Mouse (Mus musculus) embryonic facial prominence, embryonic 14.5 days (tissue): Measurements from ENCODE around the gene Arid5b. TPM values are rescaled to one million over a fixed set of nuclear protein-coding genes. Genes with fewer than 3 reads are reported as not detected.

Experiments
- ATAC-seq: fragments of 200-750 bp; cut with Nextera tagmentation; 2 replicates; pipeline ENCODE4 v1.8.0; 2017; ENCODE audit warnings: low read depth, moderate number of reproducible peaks, moderate TSS enrichment
- DNase-seq: peaks from one replicate; pipeline ENCODE4 v3.0.0-alpha.2; 2015; ENCODE audit warnings: low spot score
- H3K27ac ChIP-seq: fragments of 300-500 bp; sonication (generic); replicated peaks from 2 replicates; pipeline ENCODE4 v1.5.1; 2014; ENCODE audit warnings: low read depth, mild to moderate bottlenecking, low read length, moderate library complexity
- H3K27me3 ChIP-seq: fragments of 300-500 bp; sonication (generic); replicated peaks from 2 replicates; pipeline ENCODE4 v1.6.1; 2014; ENCODE audit warnings: low read length; ENCODE audit not compliant: control insufficient read depth, insufficient read depth
- H3K36me3 ChIP-seq: fragments of 300-500 bp; sonication (generic); 2 replicates; pipeline ENCODE4 v1.6.1; 2014; ENCODE audit warnings: low read length, mixed read lengths; ENCODE audit not compliant: control insufficient read depth, insufficient read depth
- H3K4me1 ChIP-seq: fragments of 300-500 bp; sonication (generic); 2 replicates; pipeline ENCODE4 v1.6.1; 2014; ENCODE audit warnings: antibody characterized with exemption, low read length; ENCODE audit not compliant: control insufficient read depth, insufficient read depth
- H3K4me2 ChIP-seq: fragments of 300-500 bp; sonication (generic); 2 replicates; pipeline ENCODE4 v1.6.1; 2014; ENCODE audit warnings: low read depth, mild to moderate bottlenecking, low read length, moderate library complexity, mixed read lengths
- H3K4me3 ChIP-seq: fragments of 300-500 bp; sonication (generic); 2 replicates; pipeline ENCODE4 v1.5.1; 2014; ENCODE audit warnings: low read depth, mild to moderate bottlenecking, low read length
- H3K9ac ChIP-seq: fragments of 300-500 bp; sonication (generic); 2 replicates; pipeline ENCODE4 v1.6.1; 2014; ENCODE audit warnings: low read depth, mild to moderate bottlenecking, low read length, moderate library complexity, mixed read lengths
- H3K9me3 ChIP-seq: fragments of 300-500 bp; sonication (generic); 2 replicates; pipeline ENCODE4 v1.6.1; 2016; ENCODE audit warnings: low read length; ENCODE audit not compliant: control insufficient read depth
- WGBS: fragments of 180-500 bp; shearing (Covaris S2); extraction: QIAGEN DNeasy Blood & Tissue Kit; methylation state at CpG from one replicate; pipeline ENCODE4 v1.1.7; 2014; 5-methylcytosine and 5-hydroxymethylcytosine counted together
- polyA plus RNA-seq: library from polyadenylated mRNA; unstranded; fragments of >200 nt; fragmentation: Nextera tagmentation; extraction: Ambion mirVana; gene quantifications from 2 replicates; pipeline ENCODE4 v1.2.1, GENCODE M21; 2014

The Arid5b gene
- polyA plus RNA-seq, 1 experiment from 2014 or later = 34.4 TPM

DNA sequence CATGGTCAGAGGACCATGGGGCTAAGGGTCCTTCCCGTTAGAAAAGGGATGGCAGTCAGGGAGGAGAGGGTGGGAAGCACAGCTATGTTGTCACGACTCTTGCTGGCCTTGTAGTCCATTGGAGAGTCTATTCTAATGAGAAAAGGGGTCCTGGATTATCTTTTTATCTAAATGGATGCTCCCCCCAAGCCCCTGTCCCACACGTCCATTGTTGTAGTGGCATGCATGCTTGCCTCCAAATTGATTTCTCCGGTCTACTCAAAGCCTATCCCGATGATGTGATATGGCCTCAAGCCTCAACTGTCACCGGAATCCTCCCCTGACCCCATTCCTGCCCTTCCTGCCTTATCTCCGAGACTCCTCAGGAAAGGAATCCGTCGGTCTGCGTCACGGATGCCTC lies 187.5 kb downstream of the Arid5b start:
- Histone ChIP-seq H3K27me3 (no peaks in the 10 kb centered on the region), H3K4me3 (no peak overlapping the region), H3K27ac (peak overlapping the region; percentile 52; the same call in 1 of the 2 replicates), H3K9me3 (no peaks in the 10 kb centered on the region), H3K4me1 (no peaks in the 10 kb centered on the region), H3K9ac (no peak overlapping the region), H3K36me3 (peaks cover 30% of the 10 kb centered on the region), H3K4me2 (no peak overlapping the region)
- WGBS = 86% methylated on average over 11 of the region's 11 CpGs
- no peak for ATAC-seq
- no peak for DNase-seq

DNA sequence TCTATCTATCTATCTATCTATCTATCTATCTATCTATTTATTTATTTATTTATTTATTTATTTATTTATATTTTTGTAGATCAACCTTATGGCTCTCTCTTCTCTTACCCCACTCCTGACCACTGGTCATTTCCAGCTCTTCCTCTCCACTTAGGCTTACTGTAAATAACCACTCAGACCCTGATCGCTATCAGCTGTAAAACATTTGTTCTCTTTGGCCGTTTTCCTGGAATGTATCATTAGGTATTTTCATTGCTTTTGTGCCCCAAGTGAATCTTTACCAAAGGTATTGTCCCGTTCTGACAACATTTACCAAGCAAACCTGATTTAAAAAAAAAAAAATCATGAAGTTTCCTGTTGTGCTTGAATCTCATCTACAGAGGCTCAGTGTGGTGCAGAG lies 188.0 kb downstream of the Arid5b start:
- Histone ChIP-seq H3K27ac (peak overlapping the region; percentile 52; the same call in 1 of the 2 replicates), H3K36me3 (peaks cover 25% of the 10 kb centered on the region), H3K9me3 (no peaks in the 10 kb centered on the region), H3K4me3 (no peak overlapping the region), H3K9ac (no peak overlapping the region), H3K27me3 (no peaks in the 10 kb centered on the region), H3K4me2 (no peak overlapping the region), H3K4me1 (no peaks in the 10 kb centered on the region)
- ATAC-seq (no peak), DNase-seq (peak; percentile 32)
- 67% methylated on average over 3 of the region's 3 CpGs for WGBS

DNA sequence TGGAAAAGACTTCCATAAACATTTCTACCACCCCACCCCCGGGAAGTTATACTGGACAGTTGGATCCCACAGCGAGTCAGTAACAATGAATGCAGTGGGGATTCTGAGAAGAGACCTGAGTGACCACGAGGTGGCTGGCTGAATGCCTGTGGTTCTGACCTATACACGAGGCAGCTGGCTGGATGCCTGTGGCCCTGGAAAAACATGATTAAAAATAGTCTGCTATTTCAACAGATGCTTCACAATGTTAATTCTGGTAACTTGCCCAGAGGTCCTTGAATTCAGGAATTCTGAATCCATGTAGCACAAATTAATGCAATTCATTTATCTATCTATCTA lies 188.4 kb downstream of the Arid5b start:
- Histone ChIP-seq H3K27me3 (no peaks in the 10 kb centered on the region), H3K4me2 (no peak overlapping the region), H3K9ac (no peak overlapping the region), H3K9me3 (no peaks in the 10 kb centered on the region), H3K36me3 (peaks cover 21% of the 10 kb centered on the region), H3K4me3 (no peak overlapping the region), H3K4me1 (no peaks in the 10 kb centered on the region), H3K27ac (no peak overlapping the region)
- WGBS = 65% methylated on average over 4 of the region's 4 CpGs
- ATAC-seq (0 out of 2 replicates have a peak, but pooled peaks have one; percentile 38), DNase-seq (peak; percentile 79)

GRCm38 (mm10) chr10:68089435-68090196 lies 188.9 kb downstream of the Arid5b start:
- H3K4me3 ChIP-seq = no peak overlapping the region
- ATAC-seq (no peak), DNase-seq (no peak)
- no peaks in the 10 kb centered on the region for H3K27me3 ChIP-seq
- WGBS = 70% methylated on average over 15 of the region's 15 CpGs
- no peak overlapping the region for H3K9ac ChIP-seq
- H3K27ac ChIP-seq = no peak overlapping the region
- peaks cover 16% of the 10 kb centered on the region for H3K36me3 ChIP-seq
- H3K4me1 ChIP-seq = no peaks in the 10 kb centered on the region
- no peak overlapping the region for H3K4me2 ChIP-seq
- no peaks in the 10 kb centered on the region for H3K9me3 ChIP-seq

DNA sequence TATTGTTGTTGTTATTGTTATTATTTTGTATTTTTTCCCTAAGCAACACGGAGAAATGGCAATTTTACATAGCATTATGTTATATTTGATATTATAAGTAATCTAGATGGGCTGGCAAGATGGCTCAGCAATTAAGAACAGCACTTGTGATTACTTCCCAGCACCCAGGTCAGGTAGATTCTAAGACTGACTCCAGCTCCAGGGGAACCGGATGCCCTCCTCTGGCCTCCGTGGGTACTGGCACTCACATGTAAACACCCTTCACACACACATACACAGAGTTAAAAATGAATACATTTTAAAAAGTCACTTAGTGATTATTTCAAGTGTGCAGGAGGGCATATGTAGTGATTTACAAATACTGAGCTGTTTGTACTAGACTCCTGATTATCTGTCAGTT lies 190.8 kb downstream of the Arid5b start:
- Histone ChIP-seq H3K27me3 (no peaks in the 10 kb centered on the region), H3K36me3 (no peaks in the 10 kb centered on the region)

GRCm38 (mm10) chr10:68086973-68087372 lies 191.6 kb downstream of the Arid5b start:
- H3K9ac ChIP-seq = no peak overlapping the region
- WGBS = 46% methylated on average over 4 of the region's 4 CpGs
- 0 out of 2 replicates have a peak overlapping the region, but pooled peaks have one; percentile 44 for H3K27ac ChIP-seq
- H3K27me3 ChIP-seq = no peaks in the 10 kb centered on the region
- no peak overlapping the region for H3K4me2 ChIP-seq
- no peaks in the 10 kb centered on the region for H3K9me3 ChIP-seq
- DNase-seq (peak; percentile 23), ATAC-seq (no peak)
- H3K4me1 ChIP-seq = no peaks in the 10 kb centered on the region
- H3K4me3 ChIP-seq = no peak overlapping the region
- no peaks in the 10 kb centered on the region for H3K36me3 ChIP-seq

More for the DNA sequence above, 190.8 kb downstream of the Arid5b start:
- H3K9me3 ChIP-seq = no peaks in the 10 kb centered on the region
- WGBS = 70% methylated on average over 3 of the region's 3 CpGs
- H3K4me1 ChIP-seq = no peaks in the 10 kb centered on the region
- H3K9ac ChIP-seq = no peak overlapping the region
- no peak overlapping the region for H3K4me2 ChIP-seq
- ATAC-seq = no peak
- DNase-seq = no peak
- H3K27ac ChIP-seq = no peak overlapping the region
- no peak overlapping the region for H3K4me3 ChIP-seq

DNA sequence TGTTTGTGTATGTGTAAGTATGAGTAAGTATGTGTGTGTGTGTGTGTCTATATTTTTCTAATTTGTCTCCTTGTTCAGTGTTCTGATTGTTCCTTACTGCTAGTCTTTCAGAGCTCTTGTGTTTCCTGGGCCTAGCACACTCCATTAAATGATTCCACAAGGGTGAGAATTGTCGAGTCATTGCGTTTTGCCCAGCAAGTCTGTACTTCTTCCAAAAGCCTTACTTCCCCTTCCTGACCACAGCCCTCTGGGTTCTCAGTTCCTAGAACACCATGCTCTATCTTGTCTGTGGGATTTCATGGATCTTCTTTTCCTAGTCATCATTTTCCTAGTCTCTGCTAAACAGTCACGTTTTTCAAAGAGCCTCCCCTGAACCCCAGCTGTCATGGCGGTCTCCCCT lies 193.0 kb downstream of the Arid5b start:
- H3K9ac ChIP-seq = no peak overlapping the region
- H3K4me2 ChIP-seq = no peak overlapping the region
- H3K4me1 ChIP-seq = no peaks in the 10 kb centered on the region
- H3K27me3 ChIP-seq = no peaks in the 10 kb centered on the region
- ATAC-seq (no peak), DNase-seq (no peak)
- WGBS = 74% methylated on average over 4 of the region's 4 CpGs
- no peaks in the 10 kb centered on the region for H3K9me3 ChIP-seq
- H3K4me3 ChIP-seq = no peak overlapping the region
- no peaks in the 10 kb centered on the region for H3K36me3 ChIP-seq
- no peak overlapping the region for H3K27ac ChIP-seq

- H3K4me2 ChIP-seq = no peak overlapping the region
- H3K36me3 ChIP-seq = no peaks in the 10 kb centered on the region
- H3K9me3 ChIP-seq = no peaks in the 10 kb centered on the region
- no peaks in the 10 kb centered on the region for H3K27me3 ChIP-seq
- no peak for ATAC-seq
- no peak overlapping the region for H3K4me3 ChIP-seq
- H3K4me1 ChIP-seq = no peaks in the 10 kb centered on the region
- DNase-seq = no peak
- no peak overlapping the region for H3K9ac ChIP-seq
- 55% methylated on average over 6 of the region's 6 CpGs for WGBS
- no peak overlapping the region for H3K27ac ChIP-seq
Observed at GRCm38 (mm10) chr10:68081712-68082111, 196.8 kb downstream of the Arid5b start.
